Mouse (Mus musculus): ENCODE measurements at regions not wholly inside any gene's neighbourhood (a gene's known extent, or its start where the extent isn't known, plus 50 kb on each side); places are given as distances from the start of the nearest gene placed in this dataset.

- TF ChIP-seq GATA1 (IDR thresholded peaks at IDR 0.05; ENCODE audit: low read length) (no peak), TAL1 (IDR thresholded peaks at IDR 0.05; ENCODE audit: low read length) (no peak)
Observed at GRCm38 (mm10) chr17:48795773-48796172, 136.4 kb upstream of the Lrfn2 start.

Data from erythroblast, embryonic 14.5 days (primary cell).